Mouse (Mus musculus): ENCODE data around the gene Trim8.

GRCm38 (mm10) chr19:46489448-46489847 is 12.1 kb upstream of the Trim8 start:
- no peak for TF ChIP-seq CTCF (IDR thresholded peaks at IDR 0.05)
- no peak for TF ChIP-seq EP300 (IDR thresholded peaks at IDR 0.05; ENCODE audit: insufficient read depth, low read depth, low read length)
- no peak for TF ChIP-seq POLR2A (IDR thresholded peaks at IDR 0.05; ENCODE audit: insufficient read depth, low read depth, low read length)
